Mouse (Mus musculus): Measurements from ENCODE around the gene Aass.

GRCm38 (mm10) chr6:23055734-23056133 is 77.1 kb downstream of the Aass start:
- TF ChIP-seq POLR2A (IDR thresholded peaks at IDR 0.05; ENCODE audit: low read depth, low read length) (no peak), CTCF (conservative IDR thresholded peaks at IDR 0.05; ENCODE audit: insufficient read depth, insufficient read length, low read depth, low read length) (no peak)
